Mouse (Mus musculus) left cerebral cortex, postnatal 25 days (tissue): ENCODE data around the gene Mapkapk2. TPM values are rescaled to one million over a fixed set of nuclear protein-coding genes. Genes with fewer than 3 reads are reported as not detected.
A peak's percentile ranks its signal among the peaks of the same experiment; 100 is the strongest.

Experiments used
- DNase-seq, 2 experiments: peaks; one replicate each; pipeline ENCODE4 v3.0.0; 2022; ENCODE audit warnings: low spot score in 2 of 2, mixed read lengths in 1 of 2
- intact Hi-C: fragments of 180-260 bp; cut with DNase I; formaldehyde crosslinking; loops from one replicate; pipeline ENCODE4 v1.15.1; 2025
- total RNA-seq, 2 experiments: library from RNA; stranded (reverse); gene quantifications; 2 replicates each; pipeline ENCODE4 v1.2.3; 2021

The Mapkapk2 gene
- total RNA-seq, 2 experiments from 2014 or later, result 25.8 to 28.3 TPM

DNA sequence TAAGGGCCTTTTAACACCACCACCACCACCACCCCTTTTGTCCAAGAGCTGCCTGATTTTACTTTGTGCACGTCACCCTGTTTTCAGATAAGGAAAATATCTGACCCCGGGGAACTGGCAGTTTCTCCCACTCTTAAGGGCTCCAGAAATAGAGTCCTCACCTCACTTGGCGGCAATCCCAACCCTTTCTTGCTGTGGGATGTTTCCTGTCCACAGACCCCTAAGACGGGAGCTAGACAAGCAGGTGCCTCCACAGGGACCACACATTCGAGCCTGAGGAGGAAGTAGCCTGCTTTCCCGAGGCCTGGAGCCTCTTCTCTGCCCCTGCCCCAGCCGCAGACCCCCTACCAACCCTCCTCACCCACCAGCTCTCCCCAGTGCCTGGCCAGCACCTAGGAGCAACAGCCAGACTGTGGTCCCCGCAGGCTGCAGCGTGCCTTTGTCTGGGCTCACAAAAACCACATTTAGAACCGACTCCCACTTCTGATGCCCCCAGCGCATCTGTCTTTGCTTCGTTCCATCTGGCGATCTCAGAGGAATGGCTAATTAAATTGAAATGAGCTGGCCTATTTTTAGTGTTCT lies 18.9 kb upstream of the Mapkapk2 start:
- intact Hi-C loops, result loop anchor here (1.0 to 5.0 kb wide), 4 partner anchors 22 to 146 kb away; partner anchors contain the start of gene Dyrk3
- DNase-seq, result peak; percentile 74 to 95

DNA sequence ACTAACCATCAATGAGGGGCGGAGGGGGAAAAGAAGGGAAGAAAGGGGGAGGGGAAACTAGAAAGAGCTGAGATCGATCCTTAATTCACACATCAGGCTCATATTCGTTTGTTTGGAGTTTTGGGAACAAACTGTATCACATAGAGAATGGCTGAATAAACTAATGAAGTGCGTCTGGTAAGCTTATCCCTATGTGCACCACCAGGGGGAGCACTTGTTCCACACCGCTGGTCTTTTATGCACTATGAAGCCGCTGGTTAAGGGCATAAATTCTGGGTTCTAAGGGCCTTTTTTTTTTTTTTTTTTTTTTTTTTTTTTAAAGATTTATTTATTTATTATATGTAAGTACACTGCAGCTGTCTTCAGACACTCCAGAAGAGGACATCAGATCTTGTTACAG lies 18.3 kb upstream of the Mapkapk2 start:
- intact Hi-C loops, result loop anchor here (1.0 to 5.0 kb wide), 4 partner anchors 22 to 146 kb away; partner anchors contain the start of gene Dyrk3
- peak; percentile 75 to 79 for DNase-seq

DNA sequence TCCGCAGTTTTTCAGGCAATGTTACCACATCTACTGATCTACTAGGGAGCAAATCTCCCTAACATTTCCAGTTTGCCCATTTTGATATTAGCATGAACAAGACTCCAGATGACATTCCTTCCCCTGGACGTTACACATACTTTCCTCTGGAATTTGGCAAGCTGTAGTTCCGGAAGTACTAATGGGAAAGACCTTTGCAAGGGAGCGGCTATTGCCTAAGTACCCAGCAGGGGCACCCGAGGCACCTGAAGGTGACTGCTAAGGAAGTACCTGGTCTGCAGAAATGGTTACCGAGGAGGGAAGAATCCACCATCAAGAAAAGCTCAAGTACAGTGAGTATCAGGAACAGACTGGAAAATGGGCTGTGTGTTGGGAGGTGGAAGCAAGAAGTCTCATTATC lies 14.9 kb upstream of the Mapkapk2 start:
- intact Hi-C loops, result no loop called here
- DNase-seq, result no peak

DNA sequence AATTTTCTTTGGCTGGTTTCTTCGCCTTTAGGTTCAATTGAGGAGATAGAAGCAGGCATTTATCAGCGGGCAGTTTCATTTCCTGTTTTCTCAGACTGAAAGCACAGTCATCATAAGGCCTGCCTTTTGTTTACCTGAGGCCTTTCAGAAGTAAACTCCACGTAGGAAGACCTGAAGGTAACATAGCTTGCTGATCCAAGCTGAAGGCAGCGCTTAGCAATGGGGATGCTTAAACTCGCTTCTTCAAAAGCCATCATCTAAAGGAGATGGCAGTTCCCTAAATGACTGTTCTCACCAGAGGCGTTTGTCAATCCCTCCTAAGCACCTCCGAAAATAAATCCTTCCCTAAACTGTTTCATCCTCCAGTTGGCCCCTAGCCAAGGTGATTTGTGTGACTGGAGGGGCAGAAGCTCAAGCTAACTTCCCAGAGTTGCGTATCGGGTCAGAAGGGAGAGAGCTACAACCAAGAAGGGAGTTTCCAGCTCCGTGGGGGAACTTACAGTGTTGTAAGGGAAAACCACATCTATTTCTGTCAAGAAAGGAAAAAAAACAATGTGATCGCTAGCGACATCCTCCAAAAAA lies 13.0 kb upstream of the Mapkapk2 start:
- DNase-seq, result no peak
- intact Hi-C loops, result no loop called here

DNA sequence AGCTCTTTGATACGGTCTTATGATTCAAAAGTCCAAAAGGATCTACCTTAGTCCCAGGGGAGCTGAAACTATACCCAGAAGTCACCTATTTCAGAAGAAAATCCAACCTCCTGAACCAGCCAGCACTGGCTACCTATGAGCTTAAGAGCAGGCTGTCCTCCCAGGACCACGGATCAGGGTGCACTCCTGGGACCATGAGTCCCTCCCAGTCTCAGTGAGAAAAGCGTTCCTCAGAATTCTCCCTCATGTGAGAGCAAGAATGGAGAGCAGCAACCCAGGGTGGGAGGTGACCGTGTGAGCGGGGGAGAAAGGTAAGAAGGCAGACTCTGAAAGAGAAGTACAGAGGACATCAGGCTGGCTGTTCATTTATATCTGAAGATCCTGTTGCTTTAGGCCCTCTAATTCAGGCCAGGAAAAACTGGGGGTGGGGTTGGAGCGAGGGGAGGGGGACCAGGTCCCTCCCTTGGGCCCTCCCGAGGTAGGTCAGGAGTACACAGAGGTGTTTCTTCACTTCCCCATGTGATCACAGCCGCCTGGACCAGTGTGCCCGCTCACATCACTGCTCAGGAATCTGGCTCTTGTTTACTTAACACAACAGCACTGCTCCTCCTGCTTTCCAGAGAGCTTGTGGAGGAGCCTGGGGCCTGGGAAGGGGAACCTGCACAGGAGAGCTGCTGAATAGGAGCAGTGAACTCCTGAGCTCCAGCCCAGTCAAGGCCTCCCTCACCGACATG lies 10.1 kb upstream of the Mapkapk2 start:
- intact Hi-C loops, result no loop called here
- no peak for DNase-seq

DNA sequence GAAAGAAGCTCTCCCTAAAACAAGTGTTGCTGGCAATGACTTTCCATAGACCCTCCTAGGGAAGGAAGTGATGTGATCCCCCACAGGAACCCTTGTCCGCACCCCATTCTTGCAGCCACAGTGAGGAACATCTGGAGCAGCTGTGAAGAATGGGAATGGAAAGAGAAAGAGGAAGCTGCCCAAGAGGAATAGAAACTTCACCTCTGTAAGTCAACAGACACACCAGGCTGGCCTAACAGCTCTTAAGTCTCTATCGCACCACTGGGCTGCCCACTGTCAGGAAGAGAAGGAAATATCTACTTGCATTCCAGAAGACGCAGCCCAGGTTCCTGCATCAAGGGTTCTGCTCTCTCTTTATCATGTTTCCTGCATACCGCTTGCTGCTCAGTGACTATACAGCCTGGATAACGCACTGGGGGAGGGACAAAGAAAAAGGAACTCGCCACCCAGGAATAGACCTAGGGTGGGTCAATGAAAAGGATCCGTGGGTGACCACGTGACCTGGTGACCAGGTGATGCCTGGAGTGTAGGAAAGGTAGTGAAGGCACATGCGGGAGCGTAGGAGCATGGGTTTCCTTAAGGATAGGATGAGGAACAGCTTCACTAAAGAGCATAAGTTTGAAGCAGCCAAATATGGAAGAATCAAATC lies 6.3 kb upstream of the Mapkapk2 start:
- DNase-seq, result no peak
- intact Hi-C loops, result no loop called here

DNA sequence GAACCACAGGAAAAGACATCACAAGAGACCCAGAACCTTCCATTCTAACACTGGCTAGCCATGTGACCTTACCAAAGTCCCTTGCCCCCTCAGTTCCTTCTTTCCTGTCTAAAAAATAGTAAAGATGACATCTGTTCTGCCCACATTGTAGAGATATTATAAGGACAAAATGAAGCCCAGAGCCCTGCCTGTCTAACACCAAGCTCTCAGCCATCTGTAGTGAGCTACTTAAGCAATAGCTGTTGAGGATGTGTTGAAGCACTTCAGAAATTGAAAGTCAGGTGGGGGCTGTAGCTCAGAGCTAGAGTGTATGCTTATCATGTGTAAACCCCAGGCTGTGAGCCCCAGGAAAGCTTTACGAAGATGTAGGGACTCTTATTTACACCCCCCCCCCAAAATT lies 3.2 kb upstream of the Mapkapk2 start:
- peak in 1 of 2 experiments; percentile 74 for DNase-seq
- intact Hi-C loops, result no loop called here

DNA sequence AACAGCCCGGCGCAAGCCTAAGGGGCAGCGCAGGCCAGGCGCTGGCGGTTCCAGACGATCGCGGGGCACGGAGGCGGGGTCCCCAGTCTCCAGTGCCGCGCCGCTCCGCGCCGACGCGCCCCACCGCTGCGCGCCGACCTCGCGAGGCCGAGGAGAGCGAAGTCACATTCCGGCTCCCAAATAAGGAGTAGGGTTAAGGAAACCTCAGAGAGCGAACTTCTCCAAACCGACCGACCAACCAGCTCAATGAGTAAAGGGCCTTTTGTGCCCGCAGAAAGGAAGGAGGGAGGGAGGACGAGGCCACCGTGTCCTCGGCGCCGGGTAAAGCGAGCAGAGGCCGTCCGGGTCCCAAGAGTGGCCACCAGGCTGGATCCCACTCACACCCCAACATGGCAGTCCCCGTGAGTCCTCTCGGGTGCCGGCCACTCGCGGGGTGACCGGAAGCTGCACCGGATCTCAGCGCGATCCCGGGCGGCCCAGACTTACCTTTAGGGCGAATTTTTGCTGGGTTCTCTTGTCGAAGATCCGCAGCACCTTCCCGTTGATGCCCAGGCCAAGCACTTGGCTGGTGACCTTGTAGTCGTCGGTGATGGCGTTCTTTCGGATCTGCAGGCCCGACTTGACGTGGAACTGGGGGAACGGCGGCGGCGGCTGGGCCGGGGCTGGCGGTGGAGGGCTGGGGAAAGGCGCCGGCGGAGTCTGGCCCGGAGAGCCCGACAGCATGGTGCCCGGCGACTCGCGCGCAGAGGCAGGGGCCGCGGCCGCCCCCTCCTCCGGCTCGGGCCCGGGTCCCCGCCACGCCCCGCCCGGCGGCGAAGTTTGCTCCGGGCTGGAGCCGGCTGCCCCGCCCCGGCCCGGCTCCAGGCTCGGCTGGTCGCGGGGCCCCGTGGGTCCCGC lies 575 bp downstream of the Mapkapk2 start:
- intact Hi-C loops, result loop anchor here (2.0 kb wide), 1 partner anchor 36 kb away; no protein-coding TSS in a partner anchor
- peak in 1 of 2 experiments; percentile 37 for DNase-seq

DNA sequence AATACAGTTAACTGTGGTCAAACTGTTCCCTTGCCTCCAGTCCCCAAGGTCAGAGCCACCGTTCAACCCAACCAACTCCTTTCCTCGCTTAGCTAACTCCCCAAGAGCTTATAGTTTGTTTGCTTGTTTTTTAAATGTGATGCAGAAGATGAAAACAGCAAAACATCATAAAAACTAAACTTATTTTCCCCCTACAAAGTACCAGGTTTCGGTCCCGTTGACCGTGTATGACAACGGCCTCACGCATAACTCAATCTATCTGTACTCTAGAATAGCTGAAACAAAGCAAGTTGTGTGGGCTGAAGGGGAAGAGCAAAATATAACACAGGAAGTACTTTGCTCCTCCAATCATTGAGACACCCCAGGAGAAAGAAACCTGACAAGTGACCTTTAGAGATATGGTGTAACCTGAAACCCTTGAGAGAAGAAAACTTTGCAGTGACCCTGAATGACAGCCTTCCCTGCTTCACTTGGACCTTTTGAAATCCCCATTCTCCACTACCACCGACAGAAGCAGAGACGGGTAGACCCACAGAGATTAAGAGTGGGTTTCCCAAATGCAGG lies 1.4 kb downstream of the Mapkapk2 start:
- no peak for DNase-seq
- intact Hi-C loops, result loop anchor here (2.0 kb wide), 1 partner anchor 35 kb away; no protein-coding TSS in a partner anchor

DNA sequence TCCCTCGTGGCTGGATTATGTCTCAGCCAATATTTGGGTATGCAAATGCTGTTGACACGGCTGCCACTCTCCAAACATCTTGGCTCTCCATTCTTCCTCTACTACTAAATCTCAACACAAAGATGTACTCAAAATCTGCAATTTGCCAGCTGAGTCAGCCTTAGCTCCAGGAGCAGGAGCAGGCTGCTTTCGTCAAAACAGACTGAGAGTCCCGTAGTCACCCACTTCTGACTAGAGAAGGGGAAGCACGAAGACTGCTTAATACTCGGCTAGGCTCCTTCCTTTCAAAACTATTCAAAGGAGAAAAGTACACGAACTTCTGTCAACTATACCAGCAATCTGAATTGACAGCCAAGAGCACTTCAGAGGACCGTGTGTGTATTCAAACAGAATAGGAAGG lies 2.1 kb downstream of the Mapkapk2 start:
- DNase-seq, result peak in 1 of 2 experiments; percentile 49
- intact Hi-C loops, result no loop called here

DNA sequence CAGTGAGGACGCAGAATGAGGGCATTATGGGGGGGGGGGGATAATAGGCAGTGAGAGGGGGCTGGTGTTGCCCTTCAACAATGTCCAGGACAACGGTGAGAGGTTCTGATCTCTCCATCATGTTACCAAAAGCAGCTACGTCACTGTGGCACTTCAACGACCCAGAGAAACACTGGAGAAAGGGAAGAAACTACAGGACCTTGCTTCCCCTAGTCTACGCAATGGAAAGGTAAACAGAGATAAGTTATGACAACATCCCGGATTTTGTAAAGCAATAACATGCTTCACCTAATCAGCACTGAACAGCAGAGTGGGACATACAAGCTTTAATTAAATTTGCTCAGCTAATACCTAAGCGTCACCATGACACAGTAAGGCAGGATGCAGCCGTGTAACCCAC lies 3.7 kb downstream of the Mapkapk2 start:
- intact Hi-C loops, result no loop called here
- no peak for DNase-seq

DNA sequence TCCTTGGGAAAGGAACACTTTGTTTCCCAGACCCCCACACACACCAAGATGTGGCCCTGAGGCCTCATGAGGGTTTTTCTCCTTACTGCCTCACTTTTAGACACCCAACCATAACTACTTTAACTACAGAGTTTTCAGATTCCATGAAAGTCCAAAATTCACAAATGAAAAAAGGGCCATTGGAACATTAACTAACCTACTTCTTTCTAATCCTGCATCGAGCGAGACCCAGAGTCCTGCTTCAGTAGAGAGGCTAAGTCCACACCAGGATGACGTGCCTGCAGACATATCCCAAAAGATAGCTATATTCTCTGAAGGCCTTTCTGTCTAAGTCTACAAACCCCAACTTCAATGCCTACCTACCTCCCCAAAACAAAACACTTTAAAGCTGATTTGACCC lies 4.8 kb downstream of the Mapkapk2 start:
- intact Hi-C loops, result no loop called here

DNA sequence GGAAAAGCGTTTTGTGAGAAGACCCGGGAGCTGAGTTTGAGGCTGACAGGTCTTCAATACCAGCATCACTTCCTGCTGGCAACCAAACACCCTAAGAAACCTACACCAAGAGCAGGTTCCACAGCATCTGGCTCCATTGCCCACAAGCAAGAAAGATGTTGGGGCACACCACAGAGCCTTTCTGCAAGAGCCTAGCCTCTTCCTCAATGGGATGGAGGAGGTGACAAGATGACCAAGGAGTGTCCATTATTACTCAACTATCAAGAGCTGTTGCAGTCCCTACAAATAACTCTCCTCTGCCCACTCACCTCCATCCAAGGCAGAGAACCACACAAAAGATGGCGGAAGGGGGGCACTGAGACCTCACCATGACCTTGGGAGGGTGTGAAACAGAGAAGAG lies 5.5 kb downstream of the Mapkapk2 start:
- no peak for DNase-seq
- intact Hi-C loops, result no loop called here

More for the DNA sequence above, 4.8 kb downstream of the Mapkapk2 start:
- no peak for DNase-seq

DNA sequence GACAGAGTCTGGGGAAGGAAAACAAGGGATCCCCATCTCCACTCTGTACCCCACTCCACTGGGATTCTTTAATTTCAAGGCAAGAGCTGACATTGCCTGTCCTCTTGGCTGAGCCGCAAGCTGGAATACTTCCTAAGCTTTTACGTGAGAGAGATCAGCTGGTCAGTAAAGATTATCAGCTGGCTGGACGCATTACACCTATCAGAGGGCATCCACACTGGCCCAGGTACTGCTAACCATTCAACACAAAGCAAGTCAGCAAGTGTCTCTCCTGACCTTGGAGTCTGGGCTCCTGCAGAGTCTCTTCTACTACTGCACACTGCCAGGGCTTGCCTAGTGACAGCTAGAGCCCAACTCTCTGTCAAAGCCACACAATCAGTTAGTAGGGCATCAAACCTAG lies 6.1 kb downstream of the Mapkapk2 start:
- intact Hi-C loops, result no loop called here
- no peak for DNase-seq

DNA sequence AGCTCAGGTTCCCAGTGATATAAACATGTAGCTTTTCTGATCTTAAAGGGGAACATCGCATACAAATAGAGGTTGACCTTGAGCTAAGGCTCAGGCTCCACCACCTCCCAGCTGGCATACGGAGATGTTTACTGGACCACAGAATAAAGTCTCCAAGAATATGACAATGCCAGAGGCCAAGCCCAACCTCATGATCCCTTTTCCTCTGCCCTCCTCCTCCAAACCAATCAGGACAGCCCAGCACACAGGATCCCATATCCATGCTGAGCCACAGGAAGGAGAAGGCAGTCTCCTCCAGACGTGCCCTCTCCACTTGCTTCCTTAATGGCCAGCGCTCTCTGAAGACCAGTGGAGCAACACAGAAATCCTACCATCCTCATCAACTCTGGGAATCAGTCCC lies 6.7 kb downstream of the Mapkapk2 start:
- DNase-seq, result no peak
- intact Hi-C loops, result no loop called here

DNA sequence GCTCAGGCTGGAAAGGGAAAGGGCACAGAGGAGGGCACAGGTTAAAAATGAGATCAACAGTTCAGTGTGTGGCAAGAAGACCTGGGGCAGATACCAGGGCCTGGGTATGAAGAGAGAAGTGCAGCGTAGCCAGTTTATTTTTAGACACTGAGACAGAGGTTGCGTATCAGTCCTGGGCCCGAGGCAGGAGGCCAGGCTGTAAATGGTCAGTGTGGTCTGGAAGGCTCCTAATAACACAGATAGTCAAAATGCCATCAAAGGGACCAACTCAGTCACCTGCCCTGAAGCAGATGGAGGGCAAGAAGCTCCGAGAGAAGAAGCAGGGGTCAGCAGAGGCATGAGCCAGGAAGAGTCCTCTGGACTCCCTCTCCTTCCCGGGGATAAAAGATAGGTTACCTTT lies 7.4 kb downstream of the Mapkapk2 start:
- intact Hi-C loops, result no loop called here
- no peak for DNase-seq

DNA sequence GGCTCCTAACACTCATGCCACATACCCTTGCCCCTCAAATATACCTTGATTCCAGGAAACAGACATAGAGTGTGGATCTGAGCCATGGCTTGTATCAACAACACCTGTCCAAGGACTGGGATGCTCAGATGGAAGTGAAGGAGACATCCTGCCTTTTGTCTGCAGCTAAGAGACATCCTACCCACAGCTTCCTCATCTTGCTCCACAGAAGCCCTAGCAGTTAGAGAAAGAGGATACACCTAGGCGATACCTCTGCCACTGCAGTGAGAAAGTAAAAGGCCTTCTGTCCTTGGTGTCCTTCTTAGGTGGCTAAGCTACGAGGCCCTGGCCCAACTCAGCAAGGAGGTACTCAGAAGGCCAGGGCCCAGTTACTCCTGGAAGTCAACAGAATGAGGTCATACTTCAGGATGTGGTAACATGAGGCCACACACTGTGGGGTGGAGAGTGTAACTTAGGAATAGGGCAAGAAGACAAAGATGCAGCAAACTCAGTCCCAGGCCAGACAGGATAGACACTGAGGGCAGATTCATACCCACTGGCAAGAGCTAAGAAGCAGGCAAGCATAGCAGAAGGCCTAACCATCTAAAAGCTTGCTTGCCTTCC lies 8.0 kb downstream of the Mapkapk2 start:
- DNase-seq, result no peak
- intact Hi-C loops, result no loop called here

DNA sequence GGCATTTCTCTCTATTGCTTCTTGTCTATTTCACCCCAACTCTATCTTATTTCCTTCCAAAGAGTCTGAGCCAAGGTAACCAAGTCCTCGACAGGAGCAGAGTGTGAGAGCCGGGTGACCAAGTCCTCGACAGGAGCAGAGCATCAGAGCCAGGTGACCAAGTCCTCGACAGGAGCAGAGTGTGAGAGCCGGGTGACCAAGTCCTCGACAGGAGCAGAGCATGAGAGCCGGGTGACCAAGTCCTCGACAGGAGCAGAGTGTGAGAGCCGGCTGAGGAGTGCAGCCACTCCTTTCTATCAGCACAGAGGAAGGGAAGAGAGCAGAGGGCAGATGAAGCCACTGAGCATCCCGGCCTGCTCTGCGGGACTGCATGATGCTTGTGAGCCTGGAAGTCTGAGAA lies 9.1 kb downstream of the Mapkapk2 start:
- intact Hi-C loops, result no loop called here
- DNase-seq, result no peak

DNA sequence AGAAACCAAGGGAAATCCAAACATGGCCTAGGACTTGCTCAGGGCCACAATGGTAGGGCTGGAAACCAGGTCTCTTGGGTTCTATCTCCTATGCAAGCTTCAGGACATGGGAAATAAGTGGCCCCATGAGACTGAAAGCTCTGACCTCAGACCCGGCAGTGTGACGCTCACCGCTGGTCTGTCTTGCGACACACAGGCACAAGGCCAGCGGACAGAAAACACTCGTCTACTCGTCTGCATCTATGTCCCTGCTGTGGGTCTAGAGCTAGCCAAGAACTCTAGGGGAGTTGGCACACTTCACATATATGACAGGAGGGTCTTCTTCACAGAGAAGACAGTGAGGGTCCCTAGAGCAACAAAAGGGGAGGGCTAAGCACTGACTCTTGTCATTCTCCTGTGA lies 10.7 kb downstream of the Mapkapk2 start:
- DNase-seq, result no peak
- intact Hi-C loops, result no loop called here
